Mouse (Mus musculus) inflammation-experienced regulatory T-cells, adult 6 months (primary cell): Measurements from ENCODE around the gene Rpl19. TPM values are rescaled to one million over a fixed set of nuclear protein-coding genes. Genes with fewer than 3 reads are reported as not detected.

Experiments used
- ATAC-seq: one replicate; pipeline ENCODE4 v1.8.0; 2017
- polyA plus RNA-seq, 3 experiments: library from polyadenylated mRNA; unstranded; fragments of 100-300 nt; shearing (Covaris generic); gene quantifications; one replicate each; pipeline ENCODE4 v1.2.1; 2017

Rpl19 gene
- polyA plus RNA-seq, result 1,000 to 10,000 TPM; 2,465 to 4,071 (median 3,234) TPM

GRCm38 (mm10) chr11:98026570-98027296 lies at the start of gene Rpl19:
Gene Rpl19 (plus strand): TSS chr11:98026710.
- ATAC-seq, result peak; percentile 76

GRCm38 (mm10) chr11:97977797-97978196 lies 48.7 kb upstream of the Rpl19 start:
- ATAC-seq, result no peak

GRCm38 (mm10) chr11:97978392-97978791 lies 48.1 kb upstream of the Rpl19 start:
- ATAC-seq, result no peak

GRCm38 (mm10) chr11:97979824-97980495 lies 46.5 kb upstream of the Rpl19 start:
- no peak for ATAC-seq

- no peak for ATAC-seq
Measured at GRCm38 (mm10) chr11:97980531-97980966, 46.0 kb upstream of the Rpl19 start.

GRCm38 (mm10) chr11:97982721-97983120 lies 43.8 kb upstream of the Rpl19 start:
- ATAC-seq, result no peak

- ATAC-seq, result no peak
Measured at GRCm38 (mm10) chr11:97983506-97983905, 43.0 kb upstream of the Rpl19 start.

- ATAC-seq, result no peak
Measured at GRCm38 (mm10) chr11:97983983-97984382, 42.5 kb upstream of the Rpl19 start.

- ATAC-seq, result no peak
Measured at GRCm38 (mm10) chr11:97985727-97986677, 40.5 kb upstream of the Rpl19 start, which contains the start of gene Plxdc1. Gene Plxdc1 (minus strand): TSS chr11:97986444.

- ATAC-seq, result no peak
Measured at GRCm38 (mm10) chr11:97986738-97987465, 39.6 kb upstream of the Rpl19 start.

GRCm38 (mm10) chr11:97987551-97988526 lies 38.7 kb upstream of the Rpl19 start:
- ATAC-seq, result peak; percentile 66

GRCm38 (mm10) chr11:97988530-97989096 lies 37.9 kb upstream of the Rpl19 start:
- ATAC-seq, result peak; percentile 75

- peak; percentile 31 for ATAC-seq
Measured at GRCm38 (mm10) chr11:97994539-97995100, 31.9 kb upstream of the Rpl19 start.

GRCm38 (mm10) chr11:97995564-97996288 lies 30.8 kb upstream of the Rpl19 start, which contains the start of gene Arl5c:
Gene Arl5c (minus strand): TSS chr11:97996181.
- ATAC-seq, result peak; percentile 27

GRCm38 (mm10) chr11:97996691-97997090 lies 29.8 kb upstream of the Rpl19 start:
- no peak for ATAC-seq

GRCm38 (mm10) chr11:97997387-97997960 lies 29.0 kb upstream of the Rpl19 start:
- ATAC-seq, result no peak

- ATAC-seq, result no peak
Measured at GRCm38 (mm10) chr11:97998074-97998793, 28.3 kb upstream of the Rpl19 start.
